Mouse (Mus musculus) kidney, adult 9 months (tissue): ENCODE data around the gene Pik3ip1.

Experiments
- DNase-seq: peaks from one replicate; pipeline ENCODE4 v3.0.0; 2022

The Pik3ip1 gene

DNA sequence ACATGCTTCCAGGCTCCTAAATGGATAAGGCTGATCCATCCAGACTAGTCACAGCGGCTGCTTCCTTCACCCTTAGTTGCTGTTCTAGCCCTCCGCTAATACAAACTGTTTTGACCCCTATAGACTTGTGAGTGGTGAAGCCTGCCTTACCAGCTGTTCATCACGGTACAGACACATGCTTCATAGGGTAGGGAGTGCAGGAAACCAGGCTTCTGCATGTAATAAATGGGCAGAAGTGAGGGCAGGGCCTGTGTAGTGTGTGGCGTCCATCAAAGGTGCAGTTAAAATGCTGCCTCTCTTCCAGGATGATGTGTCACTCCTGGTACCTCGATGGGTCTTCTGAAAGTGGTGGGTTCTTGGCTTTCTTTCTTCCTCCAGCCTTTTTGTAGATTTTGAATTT is 7.8 kb downstream of the Pik3ip1 start:
- DNase-seq = no peak

DNA sequence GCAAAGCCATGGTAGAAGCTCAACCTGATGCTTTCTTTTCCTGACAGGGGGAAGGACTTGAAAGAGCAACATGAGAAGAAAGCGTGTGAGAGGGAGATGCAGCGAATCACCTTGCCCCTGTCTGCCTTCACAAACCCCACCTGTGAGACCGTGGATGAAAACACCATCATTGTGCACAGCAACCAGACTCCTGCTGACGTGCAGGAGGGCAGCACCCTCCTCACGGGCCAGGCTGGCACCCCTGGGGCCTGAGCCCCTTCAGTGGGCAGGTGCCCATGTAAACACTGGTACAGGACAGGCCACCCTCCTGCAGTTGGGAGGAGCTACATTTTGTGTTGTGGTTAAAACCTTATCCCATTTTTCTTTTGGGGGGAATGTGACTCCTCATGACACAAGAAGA is 11.3 kb downstream of the Pik3ip1 start:
- no peak for DNase-seq

DNA sequence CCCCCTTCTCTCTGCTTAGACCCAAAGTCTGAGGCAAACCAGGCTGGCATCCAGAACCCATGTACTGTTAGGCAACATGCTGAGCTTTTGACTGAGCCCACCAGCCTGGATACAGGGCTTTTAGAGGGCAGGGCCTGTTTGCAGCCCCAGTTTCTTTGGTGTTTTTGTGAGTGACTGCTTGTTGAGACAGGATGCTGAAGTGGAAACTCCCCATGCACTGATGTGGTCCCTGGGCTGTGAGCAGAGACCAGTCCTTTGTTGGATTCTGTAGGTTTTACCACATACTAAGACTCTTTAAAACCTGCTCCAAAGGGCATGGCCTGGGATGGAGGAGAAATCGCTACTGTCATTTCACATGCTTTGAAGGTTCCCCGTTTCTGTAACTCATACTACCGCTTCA is 14.7 kb downstream of the Pik3ip1 start:
- DNase-seq = no peak

DNA sequence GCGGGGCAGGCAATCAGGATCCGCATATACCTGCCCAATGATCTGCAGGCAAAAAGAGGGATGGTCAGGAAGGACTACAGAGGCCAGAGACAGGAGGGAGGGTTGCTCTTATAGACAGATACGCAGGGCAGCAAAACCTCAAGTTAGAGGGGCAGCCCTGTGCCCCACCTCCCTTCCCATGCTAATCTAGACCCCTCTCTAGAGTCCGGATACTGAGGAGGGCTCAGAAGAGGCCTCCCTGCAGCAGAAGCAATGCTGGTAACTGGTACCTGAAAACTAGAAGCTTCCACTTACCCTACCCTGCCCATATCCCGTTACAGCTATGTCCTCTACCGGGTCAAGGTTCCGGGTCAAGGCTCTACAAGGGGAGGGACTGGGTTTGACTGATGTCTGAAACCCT is 16.1 kb downstream of the Pik3ip1 start:
- DNase-seq = no peak

DNA sequence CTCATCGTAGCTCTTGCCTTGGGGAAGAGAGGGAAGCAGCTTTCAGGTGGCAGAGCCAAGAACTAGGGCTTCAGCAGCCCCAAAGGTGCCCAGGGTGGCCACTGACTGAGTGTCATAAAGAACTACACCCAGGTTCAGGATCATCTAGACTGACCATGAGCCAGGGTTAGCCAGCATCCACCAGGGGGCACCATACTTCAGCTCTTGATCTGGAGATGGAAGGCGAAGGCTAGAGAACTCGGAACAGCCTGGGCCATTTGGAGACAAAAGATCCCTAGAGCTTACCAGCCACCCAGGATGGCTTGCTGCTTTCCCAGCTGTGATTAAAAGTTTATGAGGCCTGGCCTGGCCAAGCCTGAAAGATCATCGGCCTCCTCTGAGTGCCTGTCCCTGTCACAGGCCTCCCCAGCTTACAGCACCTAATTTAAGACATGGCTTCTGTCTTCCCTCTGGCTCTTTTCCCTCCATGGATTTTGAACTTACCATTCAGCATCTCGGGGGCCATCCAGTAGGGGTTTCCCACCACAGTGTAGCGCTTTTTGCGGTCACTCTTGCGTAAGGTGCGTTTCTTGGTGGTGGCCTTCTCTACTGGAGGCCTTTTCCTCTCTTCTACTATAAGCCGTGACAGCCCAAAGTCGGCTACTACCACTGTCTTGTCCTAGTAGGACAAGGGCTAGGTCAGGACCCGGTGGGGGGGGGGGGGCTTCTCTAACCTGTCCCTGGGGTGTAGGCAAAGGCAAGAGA is 17.1 kb downstream of the Pik3ip1 start:
- DNase-seq = peak; percentile 90

DNA sequence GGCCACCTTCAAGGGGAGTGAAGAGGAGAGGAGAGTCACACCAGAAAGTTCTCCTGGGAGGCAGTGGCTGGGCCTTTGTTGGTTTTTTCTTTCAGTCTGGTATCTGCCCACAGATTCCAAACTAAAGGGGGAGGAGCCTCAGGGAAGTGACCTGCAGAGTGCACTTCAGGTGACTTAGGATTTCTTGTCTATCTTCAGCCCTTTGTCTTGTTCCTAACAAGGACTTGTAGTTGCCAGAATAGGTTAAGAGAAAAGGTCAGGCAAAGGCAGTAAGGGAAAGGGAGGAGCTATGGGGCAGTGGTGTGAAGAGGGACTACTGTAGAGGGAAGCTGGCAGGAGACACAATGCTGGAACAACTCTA is 17.6 kb downstream of the Pik3ip1 start:
- DNase-seq = no peak

DNA sequence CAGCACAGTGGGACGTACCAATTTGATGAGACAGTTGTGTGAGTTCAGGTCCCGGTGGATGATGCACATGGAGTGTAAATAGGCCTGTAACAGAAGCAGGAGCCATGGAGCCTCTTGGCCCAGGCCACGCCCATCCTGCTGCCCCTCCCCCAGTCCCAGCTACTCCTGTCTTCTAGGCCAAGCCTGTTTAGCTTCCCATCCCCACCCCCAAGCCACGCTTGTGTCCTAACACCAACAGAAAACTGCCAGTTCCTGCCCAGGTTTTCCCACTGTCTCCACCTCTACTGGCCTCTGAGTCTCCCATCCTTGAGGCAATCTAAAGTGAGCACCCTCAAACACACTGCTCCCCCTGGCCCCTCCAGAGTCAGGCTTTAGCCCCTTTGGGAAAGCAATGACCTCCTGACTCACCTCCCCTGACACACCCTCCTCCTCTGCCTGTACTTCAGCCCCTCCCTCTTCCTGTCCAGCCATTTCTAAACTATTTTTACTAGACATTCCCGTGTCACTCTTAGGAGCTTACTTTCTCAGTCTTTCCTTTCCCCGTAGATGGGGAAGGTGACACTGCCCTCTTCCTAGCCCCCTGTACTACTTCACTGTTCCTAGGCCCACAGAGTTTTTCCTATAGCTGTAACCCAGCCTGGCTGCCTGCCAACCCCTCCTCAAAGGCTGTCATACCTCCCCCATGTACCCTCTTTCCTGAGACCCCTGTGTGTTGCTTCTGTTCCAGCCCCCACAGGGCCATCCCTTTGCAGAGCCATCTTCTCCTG is 18.6 kb downstream of the Pik3ip1 start:
- DNase-seq = peak; percentile 40

DNA sequence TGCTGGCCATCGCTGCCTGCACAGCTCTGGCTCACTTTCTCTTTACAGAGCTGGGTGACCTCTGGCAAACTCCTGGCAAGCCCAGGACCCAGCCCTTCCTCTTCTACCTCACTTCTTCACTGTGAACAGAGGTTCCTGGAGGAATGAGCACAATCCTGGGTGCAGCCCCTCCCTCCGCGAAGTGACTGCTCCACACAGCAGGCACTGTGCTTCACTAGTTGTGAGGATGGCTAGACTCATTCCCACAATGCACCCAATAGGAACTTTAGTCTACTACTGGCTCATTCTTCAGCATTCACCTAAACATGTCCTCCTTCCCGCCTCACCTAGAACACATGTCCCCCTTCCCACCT is 19.1 kb downstream of the Pik3ip1 start:
- no peak for DNase-seq

DNA sequence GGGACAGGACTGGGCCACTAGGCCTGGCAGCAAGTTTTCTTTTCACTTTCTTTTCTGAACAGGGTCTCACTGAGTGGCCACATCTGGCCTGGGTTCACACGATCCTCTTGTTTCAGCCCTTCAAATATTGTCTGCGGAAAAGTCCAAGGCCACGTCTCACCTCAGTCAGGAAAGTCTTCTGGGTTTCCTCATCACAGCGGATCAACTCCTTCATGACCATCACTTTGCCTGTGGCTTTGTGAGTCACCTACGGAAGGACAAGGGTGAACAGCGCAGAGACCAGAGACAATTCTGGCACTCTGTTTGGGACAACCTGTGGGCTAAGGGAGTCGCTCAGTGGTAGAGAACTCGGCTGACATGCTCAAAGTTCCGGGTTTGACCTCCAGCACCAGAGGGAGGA is 21.9 kb downstream of the Pik3ip1 start:
- DNase-seq = no peak

DNA sequence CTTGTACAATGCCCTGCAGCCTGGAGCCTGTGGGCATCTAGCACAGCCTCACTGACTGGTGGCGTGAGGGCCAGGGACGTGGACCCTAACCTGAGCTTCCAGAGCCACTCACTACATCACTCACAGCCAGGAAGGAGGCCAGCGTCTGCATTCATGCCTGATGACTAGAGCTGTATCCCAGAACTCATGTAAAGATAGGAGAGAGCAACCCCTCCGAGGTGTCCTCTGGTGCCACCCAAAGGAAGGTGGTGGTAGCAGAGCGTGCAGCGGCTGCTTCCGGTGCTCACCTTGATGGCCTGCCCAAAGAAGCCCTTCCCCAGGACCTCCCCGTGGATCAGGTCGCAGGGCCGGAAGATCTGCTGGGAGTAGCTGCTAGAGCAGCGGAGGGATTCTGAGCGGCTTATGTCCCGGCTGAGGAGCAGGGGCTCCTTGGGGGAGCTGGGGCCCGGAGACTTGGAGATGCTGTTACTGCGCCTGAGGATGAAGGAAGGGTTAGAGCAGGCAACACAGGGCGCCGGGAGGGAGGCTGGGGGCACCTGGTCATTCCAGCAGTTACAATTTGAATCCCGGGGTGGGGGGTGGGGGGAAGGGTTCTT is 22.9 kb downstream of the Pik3ip1 start:
- DNase-seq = no peak

DNA sequence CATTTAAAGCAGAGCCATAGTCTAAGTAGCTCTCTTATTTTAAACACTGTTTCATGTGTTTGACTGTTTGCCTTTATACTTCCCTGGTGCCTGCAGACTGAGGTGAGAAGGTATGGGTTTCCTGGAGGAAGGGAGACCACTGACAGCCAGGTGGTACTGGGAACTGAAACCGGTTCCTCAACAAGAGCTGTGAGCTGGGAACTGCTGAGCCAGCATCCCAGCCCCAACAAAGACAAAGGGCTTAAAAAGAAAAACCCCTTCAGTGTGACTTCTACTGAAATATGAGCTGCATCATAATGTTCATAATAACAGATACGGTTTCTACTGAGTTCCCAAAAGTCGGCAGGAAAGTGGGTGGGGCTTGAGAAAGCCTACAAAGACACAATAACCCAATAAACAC is 32.7 kb downstream of the Pik3ip1 start:
- DNase-seq = no peak

DNA sequence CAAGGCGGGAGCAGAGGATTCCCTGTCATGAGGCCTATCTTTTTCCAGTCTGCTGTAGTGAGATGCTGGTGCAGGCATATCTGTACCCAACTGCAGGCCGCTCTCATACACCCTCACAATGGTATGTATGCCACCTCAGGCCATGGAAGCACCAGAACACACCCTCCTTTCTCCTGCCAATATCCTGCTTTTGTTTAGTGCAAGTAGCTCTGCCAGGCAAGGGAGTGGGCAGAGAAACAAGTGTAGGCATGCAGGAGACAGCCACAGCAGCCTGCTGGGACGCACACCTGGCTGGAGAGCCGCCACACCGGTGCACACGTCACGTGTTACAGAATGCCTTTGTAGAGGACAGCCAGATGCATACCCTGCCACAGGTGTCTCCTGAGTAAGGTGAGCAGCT is 36.2 kb downstream of the Pik3ip1 start:
- DNase-seq = no peak

DNA sequence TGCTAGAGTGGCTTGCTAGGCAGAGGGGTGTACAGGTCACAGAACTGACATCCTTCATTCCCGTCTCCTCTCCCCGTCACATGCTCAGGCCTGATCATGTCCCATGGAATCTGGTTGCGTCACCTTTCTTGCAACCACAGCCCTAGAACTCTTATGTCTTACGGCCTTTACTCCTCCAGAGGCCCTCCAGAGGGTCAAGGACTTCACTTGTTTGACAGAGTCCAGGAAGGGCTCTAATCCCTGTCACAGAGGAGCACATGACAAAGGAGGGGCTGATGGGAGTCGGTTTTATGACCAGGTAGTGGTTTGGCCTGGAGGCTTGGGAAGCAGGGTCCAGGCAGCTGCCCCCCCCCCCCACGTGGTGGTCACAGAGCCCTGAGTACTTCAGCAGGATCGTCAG is 38.8 kb downstream of the Pik3ip1 start:
- no peak for DNase-seq

DNA sequence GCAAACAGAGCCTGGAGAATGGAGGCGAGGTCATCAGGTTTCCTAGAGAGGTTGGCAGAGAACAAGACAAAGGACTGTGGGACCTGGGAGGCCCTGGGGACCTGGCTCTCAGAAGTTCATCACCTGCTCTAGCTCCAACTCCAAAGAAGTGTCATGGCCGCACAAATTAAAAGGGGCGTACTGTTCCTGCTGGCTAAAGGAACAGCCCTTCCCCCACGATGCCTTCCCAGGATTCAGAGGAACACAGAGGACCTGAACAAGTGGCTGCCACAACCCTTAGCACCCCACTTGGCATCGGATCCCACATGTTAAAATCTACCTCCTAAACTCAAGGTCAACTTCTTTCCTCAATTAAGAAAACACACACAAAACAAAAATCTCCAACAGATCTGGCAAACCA is 39.2 kb downstream of the Pik3ip1 start:
- DNase-seq = no peak

DNA sequence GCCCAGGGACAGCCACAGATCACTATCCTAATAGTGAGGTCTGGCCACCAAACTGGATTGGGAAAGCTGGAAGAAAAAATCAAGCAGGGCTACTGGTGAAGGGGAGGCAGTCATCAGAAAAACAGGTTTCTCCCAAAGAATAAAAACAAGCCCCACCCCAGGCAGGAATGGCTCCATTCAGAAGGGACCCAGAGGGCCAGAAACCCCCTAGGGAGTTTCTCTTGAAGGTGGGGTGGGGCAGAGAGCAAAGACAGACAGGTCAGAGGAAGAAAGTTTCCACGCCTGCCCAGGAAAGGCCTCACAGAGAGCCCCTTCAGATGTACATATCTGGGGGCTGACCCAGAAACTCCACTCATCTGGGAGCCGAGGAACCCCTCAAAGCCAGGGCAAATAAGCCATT is 40.0 kb downstream of the Pik3ip1 start:
- DNase-seq = no peak

DNA sequence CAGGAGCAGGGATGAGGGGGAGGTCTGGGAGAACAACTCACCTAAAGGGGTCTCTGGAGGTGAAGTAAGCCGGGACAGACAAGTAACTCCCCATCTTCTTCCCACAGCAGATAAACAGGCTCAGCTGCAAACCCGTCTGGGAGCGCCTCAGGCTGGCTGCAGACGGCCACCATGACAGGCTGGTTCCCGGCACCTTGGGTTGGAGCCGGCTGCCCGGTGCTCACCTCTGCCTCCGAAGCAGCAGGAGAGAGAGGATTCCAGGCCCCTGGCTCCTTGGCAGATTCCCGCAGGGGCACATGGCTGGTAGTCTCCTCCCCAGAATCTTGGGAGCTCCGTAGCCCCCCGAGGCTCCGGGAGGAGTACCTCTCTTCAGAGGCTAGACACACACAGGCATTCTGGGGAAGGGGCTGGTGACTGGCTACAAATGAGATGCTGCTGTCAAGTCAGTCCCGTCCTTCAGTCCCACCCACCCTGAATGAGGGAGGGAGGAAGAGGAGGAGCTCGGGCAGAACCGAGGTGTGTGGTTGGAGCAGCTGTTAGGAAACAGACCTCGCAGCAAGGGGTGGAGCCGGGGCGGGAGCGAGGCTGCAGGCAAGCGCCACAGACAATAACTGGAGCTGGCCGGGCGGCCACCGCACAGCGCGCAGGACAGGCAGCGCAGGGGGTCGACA is 40.9 kb downstream of the Pik3ip1 start:
- DNase-seq = peak; percentile 79

DNA sequence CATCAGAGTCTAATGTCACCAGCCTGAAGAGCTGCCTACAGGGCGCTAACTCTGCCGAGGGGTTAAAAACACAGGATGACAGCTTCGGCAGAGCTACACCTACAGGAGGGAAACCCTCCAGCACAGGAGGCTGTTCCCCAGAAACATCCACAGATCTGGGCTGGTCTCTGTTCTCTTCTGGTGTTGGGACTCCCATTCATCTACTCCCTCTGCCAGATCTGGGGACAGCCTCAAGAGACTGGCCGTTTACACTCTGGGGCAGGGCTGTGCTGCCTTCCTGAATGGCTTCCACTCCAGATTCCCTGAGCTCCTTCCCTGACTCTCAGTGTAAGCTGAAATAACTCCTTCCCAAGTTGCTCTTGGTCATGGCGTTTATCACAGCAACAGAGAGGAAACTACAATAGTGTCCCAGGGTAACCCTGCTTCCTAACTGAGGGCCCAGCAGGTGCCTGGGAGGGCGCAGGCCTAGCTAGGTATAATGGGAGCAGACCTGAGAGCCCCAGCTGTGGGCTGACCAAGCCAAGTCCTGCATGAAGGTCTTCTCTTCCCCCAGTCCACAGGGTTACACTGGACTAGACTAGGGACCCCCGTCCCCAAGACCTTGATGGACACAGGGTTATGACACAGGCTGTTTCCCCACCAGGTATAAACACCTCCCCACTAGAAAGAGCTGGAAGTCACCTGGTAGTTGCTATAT is 41.5 kb downstream of the Pik3ip1 start:
- no peak for DNase-seq

DNA sequence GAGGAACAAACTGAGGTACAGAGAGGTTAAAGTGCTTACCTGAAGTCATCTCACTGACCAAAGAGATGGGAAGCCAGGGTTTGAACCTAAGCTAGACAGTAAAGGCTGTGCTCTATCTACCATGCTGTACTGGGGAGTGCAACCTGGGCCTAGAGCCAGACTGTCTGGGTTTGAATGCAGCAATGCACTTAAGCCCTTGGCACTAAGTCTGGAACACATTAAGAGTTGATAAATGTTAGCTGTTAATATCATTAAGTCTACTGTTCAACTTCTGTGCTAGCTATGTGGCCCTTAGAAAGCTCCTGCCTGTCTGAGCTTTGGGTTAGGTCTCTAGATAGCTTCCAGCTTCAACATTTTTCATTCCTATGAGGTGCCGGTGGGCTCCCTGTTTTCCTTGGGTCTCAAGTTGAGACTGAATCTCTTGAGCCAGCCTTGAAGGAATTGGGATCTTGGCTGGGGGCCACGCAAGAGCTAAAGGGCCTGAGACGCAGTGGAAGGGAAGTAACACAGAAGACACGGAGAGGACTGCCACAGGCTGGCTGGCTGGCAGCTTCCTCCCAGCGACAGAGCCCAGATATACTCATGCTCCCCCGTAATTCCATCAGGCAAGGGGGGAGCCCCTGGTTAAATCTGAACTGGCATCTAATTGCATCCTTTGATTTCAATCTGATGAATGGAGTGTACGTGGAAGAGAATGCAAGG is 43.5 kb downstream of the Pik3ip1 start:
- peak; percentile 24 for DNase-seq

DNA sequence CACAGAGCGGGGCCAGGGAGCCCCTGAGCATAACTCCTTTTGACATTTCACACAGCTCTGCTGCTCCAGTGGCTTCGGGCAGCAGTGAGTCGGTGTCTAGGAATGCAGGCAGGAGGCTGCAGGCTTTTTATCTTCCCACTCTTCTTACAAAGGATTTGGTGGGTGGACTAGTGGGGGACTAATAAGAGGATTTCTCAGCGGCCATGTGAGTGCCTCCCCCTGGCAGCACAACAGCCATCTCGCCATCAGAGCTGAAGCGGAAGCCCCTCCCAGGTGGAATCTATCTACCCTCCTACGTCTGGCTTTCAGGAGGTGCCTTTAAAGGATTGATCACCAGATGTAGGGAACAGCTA is 44.1 kb downstream of the Pik3ip1 start:
- no peak for DNase-seq

DNA sequence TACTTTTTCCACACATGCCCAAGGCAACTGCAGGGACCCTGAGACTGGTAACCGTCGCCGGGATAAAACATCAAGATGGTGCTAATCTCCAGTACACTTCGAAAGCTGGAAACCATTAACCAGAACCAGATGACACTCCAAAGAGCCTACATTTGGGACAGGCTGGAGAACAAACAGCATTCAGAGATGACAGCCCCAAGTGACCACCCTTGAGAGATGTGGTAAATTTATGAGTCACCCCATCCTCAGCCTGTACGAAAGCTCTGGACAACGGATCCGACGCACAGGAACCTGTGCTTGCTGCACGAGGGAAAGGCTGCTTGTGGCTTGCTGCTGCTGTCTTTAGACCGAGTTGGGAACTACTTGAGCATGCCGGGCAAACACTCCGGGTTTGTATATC is 44.5 kb downstream of the Pik3ip1 start:
- no peak for DNase-seq

DNA sequence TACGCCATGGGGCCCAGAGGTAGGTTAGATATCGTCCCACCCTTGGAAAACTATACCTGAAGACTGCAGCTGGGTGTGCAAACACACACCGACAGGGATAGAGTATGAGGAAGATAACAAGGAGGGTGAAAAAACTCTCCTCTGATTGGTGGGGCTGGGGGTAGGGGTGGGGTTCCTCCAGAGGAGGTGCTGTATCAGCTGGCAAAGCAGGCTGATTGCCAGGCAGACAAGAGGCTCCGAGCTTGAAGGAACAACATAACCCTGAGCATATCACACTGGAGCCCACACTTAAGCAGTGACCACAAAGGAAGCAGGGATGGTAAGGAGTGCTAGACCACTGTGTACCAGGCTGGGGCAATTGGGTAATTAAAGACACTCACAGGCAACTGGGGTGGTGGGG is 49.2 kb downstream of the Pik3ip1 start:
- no peak for DNase-seq

DNA sequence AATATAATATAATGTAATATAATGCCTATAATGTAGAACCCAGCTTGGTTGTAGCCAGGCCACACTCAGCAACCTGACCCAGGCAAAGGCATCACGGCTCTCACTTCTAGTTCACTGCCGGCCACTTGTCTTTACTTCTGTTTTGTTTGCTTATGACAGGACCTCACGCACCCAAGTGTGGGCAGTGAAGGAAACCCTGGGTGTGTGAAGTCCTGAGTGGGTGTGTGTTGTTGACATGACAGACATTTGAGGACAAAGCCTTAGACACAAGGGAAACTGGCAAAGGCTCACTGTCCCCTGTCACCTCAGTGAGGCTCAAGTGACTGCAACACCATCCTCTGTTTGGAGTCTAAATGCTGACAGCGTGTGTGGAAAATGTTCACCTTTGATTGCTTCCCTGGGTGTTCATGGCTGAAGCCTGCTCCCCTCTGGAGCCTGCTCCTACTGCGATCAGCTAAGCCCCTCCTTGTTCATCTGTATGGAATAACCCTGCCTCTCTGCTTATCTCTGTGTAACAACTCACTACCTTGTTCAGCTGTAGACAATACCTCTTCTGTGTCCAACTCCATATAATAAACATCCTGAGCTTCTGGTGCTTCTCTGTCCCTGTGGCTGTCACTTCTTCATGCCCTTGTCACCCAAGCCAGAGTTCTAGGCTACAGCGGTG is 51.1 kb downstream of the Pik3ip1 start:
- no peak for DNase-seq
